Mouse (Mus musculus) MEL (cell line): ENCODE measurements at regions not wholly inside any gene's neighbourhood (a gene's known extent, or its start where the extent isn't known, plus 50 kb on each side); places are given as distances from the start of the nearest gene placed in this dataset.

Source experiments
- CTCF ChIP-seq, 3 experiments: IDR thresholded peaks in 2 of 3; conservative IDR thresholded peaks in 1 of 3; 2 replicates each; pipeline ENCODE4 v1.5.1; 2011 to 2012; ENCODE audit warnings: low read length in 3 of 3, low read depth in 2 of 3, mild to moderate bottlenecking in 2 of 3, improper control_type of control experiment in 1 of 3, inconsistent platforms in 1 of 3, mixed read lengths in 1 of 3, moderate library complexity in 1 of 3; ENCODE audit not compliant: control insufficient read depth in 1 of 3, insufficient read depth in 1 of 3, poor library complexity in 1 of 3, severe bottlenecking in 1 of 3
- USF1 ChIP-seq: IDR thresholded peaks from 2 replicates; pipeline ENCODE4 v1.6.1; 2014; ENCODE audit warnings: low read depth, mild to moderate bottlenecking, inconsistent platforms, low read length, improper control_type of control experiment, moderate library complexity

GRCm38 (mm10) chr7:71412079-71412478 is 60.8 kb upstream of the Gm10295 start:
- TF ChIP-seq CTCF (IDR thresholded peaks at IDR 0.05 in 2 of 3, conservative IDR thresholded peaks at IDR 0.05 in 1 of 3; ENCODE audit: control insufficient read depth in 1 of 3, insufficient read depth in 1 of 3, low read depth in 2 of 3, low read length in 3 of 3, poor library complexity in 1 of 3, severe bottlenecking in 1 of 3) (peak in 2 of 3 experiments; percentile 18 to 45; a peak in 3 of 6 replicates), USF1 (no peak)
